Mouse (Mus musculus): ENCODE measurements around the gene Oser1.

DNA sequence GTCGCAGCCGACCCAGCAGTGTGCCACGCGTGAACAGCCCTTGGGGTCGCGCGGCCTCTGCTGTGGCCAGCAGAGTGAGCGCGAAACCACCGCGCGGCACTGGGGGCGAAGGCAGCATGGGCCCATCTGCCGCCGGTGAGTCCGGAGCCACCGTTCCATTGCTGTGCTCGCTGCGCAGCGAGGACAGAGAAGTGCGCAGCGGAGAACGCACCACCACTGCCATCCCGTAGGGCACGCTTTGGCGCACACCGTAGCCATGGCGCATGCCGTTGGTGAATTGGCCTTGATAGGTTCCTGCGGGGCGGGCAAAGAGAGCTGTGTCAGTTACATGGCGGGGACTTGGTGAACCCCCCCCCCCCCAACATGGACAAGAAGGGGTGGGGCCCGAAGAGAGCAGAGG is 48.4 kb downstream of the Oser1 start:
- TF ChIP-seq CTCF (IDR thresholded peaks at IDR 0.05; ENCODE audit: low read depth, low read length) (no peak), GATA1 (IDR thresholded peaks at IDR 0.05; ENCODE audit: borderline replicate concordance, low read length) (no peak), TAL1 (conservative IDR thresholded peaks at IDR 0.05; ENCODE audit: low read depth, low read length) (no peak), POLR2AphosphoS5 (IDR thresholded peaks at IDR 0.05; ENCODE audit: insufficient replicate concordance, low read depth, low read length) (no peak)
